Mouse (Mus musculus): ENCODE measurements at regions not wholly inside any gene's neighbourhood (a gene's known extent, or its start where the extent isn't known, plus 50 kb on each side); places are given as distances from the start of the nearest gene placed in this dataset.

- TF ChIP-seq EP300 (IDR thresholded peaks at IDR 0.05; ENCODE audit: low read length) (no peak), CTCF (conservative IDR thresholded peaks at IDR 0.05 in 1 of 2, IDR thresholded peaks at IDR 0.05 in 1 of 2; ENCODE audit: low read depth in 2 of 2, low read length in 2 of 2) (no peak), POLR2A (IDR thresholded peaks at IDR 0.05; ENCODE audit: low read depth, low read length) (no peak), MXI1 (IDR thresholded peaks at IDR 0.05; ENCODE audit: low read depth, low read length) (no peak), IRF4 (IDR thresholded peaks at IDR 0.05; ENCODE audit: low read depth, low read length) (no peak), E2F4 (IDR thresholded peaks at IDR 0.05; ENCODE audit: insufficient replicate concordance, low read depth, low read length) (no peak), MEF2A (IDR thresholded peaks at IDR 0.05; ENCODE audit: borderline replicate concordance, low read depth, low read length) (no peak), USF1 (IDR thresholded peaks at IDR 0.05; ENCODE audit: low read depth, low read length) (no peak), JUND (conservative IDR thresholded peaks at IDR 0.05; ENCODE audit: low read depth, low read length) (no peak), ZC3H11A (IDR thresholded peaks at IDR 0.05; ENCODE audit: low read depth, low read length) (no peak), HCFC1 (IDR thresholded peaks at IDR 0.05; ENCODE audit: low read depth, low read length) (no peak), NRF1 (IDR thresholded peaks at IDR 0.05; ENCODE audit: low read depth, low read length) (no peak), MAX (IDR thresholded peaks at IDR 0.05; ENCODE audit: low read length) (no peak)
Measured at GRCm38 (mm10) chr3:131769976-131770375, 205.4 kb downstream of the Papss1 start.
